Mouse (Mus musculus): Measurements from ENCODE around the gene Gm17428. TPM values are rescaled to one million over a fixed set of nuclear protein-coding genes. Genes with fewer than 3 reads are reported as not detected.

Gm17428 gene
- total RNA-seq (2023), result not detected

DNA sequence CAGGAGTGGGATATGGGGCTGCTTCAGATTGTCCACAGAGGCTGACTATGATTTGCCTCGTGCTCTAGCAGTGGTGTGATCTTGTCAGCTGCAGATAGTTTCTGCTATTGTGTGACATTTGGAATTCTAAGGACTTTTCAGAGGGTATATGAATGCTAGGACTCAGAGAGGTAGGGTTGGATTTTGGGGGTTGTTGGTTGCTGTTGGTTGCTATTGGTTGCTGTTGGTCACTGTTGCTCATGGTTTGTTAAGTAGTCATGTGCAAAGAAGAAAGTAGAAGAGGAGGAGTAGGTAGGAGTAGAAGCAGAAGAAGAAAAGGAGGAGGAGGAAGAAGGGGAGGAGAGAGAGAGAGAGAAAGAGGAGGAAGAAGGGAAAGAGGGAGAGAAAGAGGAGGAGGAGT is at the start of gene Gm17428:
Gene Gm17428, plus strand, starts transcription at position 301 of the 400 bp plus-strand sequence.

GRCm38 (mm10) chr14:54932645-54933150 is 44.0 kb upstream of the Gm17428 start, which contains the start of gene Il25:
Gene Il25 (plus strand): TSS chr14:54932695.

GRCm38 (mm10) chr14:54935904-54936830 is 40.6 kb upstream of the Gm17428 start, which contains the start of gene Cmtm5:
Gene Cmtm5 (plus strand): TSS chr14:54936261.

GRCm38 (mm10) chr14:54966320-54966977 is 10.3 kb upstream of the Gm17428 start, which contains the start of gene Myh6:
Gene Myh6 (minus strand): TSS chr14:54966927.

GRCm38 (mm10) chr14:54994136-54994868 is 17.6 kb downstream of the Gm17428 start, which contains the start of gene Myh7:
Gene Myh7 (minus strand): TSS chr14:54994626.

GRCm38 (mm10) chr14:55014991-55015766 is 38.4 kb downstream of the Gm17428 start, which contains the start of gene Ngdn:
Gene Ngdn (plus strand): TSS chr14:55015454.

Other genes starting within 250 kb of the Gm17428 start
- 10 to 100 TPM; 33.9 to 35.1 TPM for gene Slc7a8, start 195.0 kb upstream of the Gm17428 start, total RNA-seq (2023)
- not detected for gene Rnf212b, start 162.8 kb upstream of the Gm17428 start, total RNA-seq (2023)
- 10 to 100 TPM in 1 of 2 experiments, 1 to 10 TPM in 1; 8.8 to 10.4 TPM for gene Homez, start 106.0 kb upstream of the Gm17428 start, total RNA-seq (2023)
- 1 to 10 TPM; 4.9 to 7.5 TPM for gene Ppp1r3e, start 99.4 kb upstream of the Gm17428 start, total RNA-seq (2023)
- gene Bcl2l2, start 93.6 kb upstream of the Gm17428 start, total RNA-seq (2023), result 10 to 100 TPM; 10.5 to 18.6 TPM
- gene Gm20521, start 93.5 kb upstream of the Gm17428 start, total RNA-seq (2023), result 1 to 10 TPM; 1.5 to 2.0 TPM
- gene Pabpn1, start 84.4 kb upstream of the Gm17428 start, total RNA-seq (2023), result 100 to 1,000 TPM; 173 to 176 TPM
- gene Slc22a17, start 63.8 kb upstream of the Gm17428 start, total RNA-seq (2023), result 1 to 10 TPM; 5.2 to 7.3 TPM
- not detected for gene Efs, start 50.8 kb upstream of the Gm17428 start, total RNA-seq (2023)
- gene Il25, start 44.2 kb upstream of the Gm17428 start, total RNA-seq (2023), result not detected
- gene Cmtm5, start 40.7 kb upstream of the Gm17428 start, total RNA-seq (2023), result not detected
- not detected for gene Myh6, start 10.0 kb upstream of the Gm17428 start, total RNA-seq (2023)
- not detected for gene Myh7, start 17.7 kb downstream of the Gm17428 start, total RNA-seq (2023)
- 10 to 100 TPM; 48.0 to 59.7 TPM for gene Ngdn, start 38.5 kb downstream of the Gm17428 start, total RNA-seq (2023)
- gene Zfhx2, start 115.4 kb downstream of the Gm17428 start, total RNA-seq (2023), result 1 to 10 TPM; 6.7 to 8.1 TPM
- gene Thtpa, start 117.9 kb downstream of the Gm17428 start, total RNA-seq (2023), result 1 to 10 TPM; 5.2 to 5.7 TPM
- 10 to 100 TPM; 72.9 to 79.5 TPM for gene Ap1g2, start 129.7 kb downstream of the Gm17428 start, total RNA-seq (2023)
- gene Jph4, start 140.0 kb downstream of the Gm17428 start, total RNA-seq (2023), result not detected
- not detected for gene Dhrs2, start 245.1 kb downstream of the Gm17428 start, total RNA-seq (2023)